Mouse (Mus musculus): ENCODE data around the gene Agk. TPM values are rescaled to one million over a fixed set of nuclear protein-coding genes. Genes with fewer than 3 reads are reported as not detected.

The Agk gene
- polyA plus RNA-seq, 1 experiment from 2014 or later, result 11.0 TPM

GRCm38 (mm10) chr6:40432346-40433275, 107.6 kb downstream of the Agk start:
- ATAC-seq (ENCODE audit: low read depth), result no peak
- 62% methylated on average over 17 of the region's 17 CpGs for WGBS (ENCODE audit: insufficient replicate concordance)

GRCm38 (mm10) chr6:40434697-40435096, 109.7 kb downstream of the Agk start:
- Histone ChIP-seq H3K9ac (ENCODE audit: low read depth, low read length) (no peak overlapping the region), H3K4me1 (ENCODE audit: control insufficient read depth, low read depth, low read length) (no peaks in the 10 kb centered on the region; the same call in 1 of the 2 replicates), H3K27ac (ENCODE audit: low read length) (no peak overlapping the region), H3K36me3 (ENCODE audit: control insufficient read depth, insufficient read depth) (no peaks in the 10 kb centered on the region), H3K4me2 (ENCODE audit: low read depth, low read length) (peak overlapping the region; percentile 78), H3K9me3 (replicated peaks; ENCODE audit: control insufficient read depth, low read length) (no peaks in the 10 kb centered on the region), H3K4me3 (ENCODE audit: low read depth, low read length) (peak overlapping the region; percentile 69), H3K27me3 (ENCODE audit: control insufficient read depth, insufficient read depth, low read depth, low read length) (peaks cover 26% of the 10 kb centered on the region)
- no peak for ATAC-seq (ENCODE audit: low read depth)
- 21% methylated on average over 7 of the region's 7 CpGs for WGBS (ENCODE audit: insufficient replicate concordance)

More at GRCm38 (mm10) chr6:40432346-40433275, 107.6 kb downstream of the Agk start:
- peaks cover 26% of the 10 kb centered on the region for H3K27me3 ChIP-seq (ENCODE audit: control insufficient read depth, insufficient read depth, low read depth, low read length)
- no peak overlapping the region for H3K9ac ChIP-seq (ENCODE audit: low read depth, low read length)
- no peak overlapping the region for H3K4me3 ChIP-seq (ENCODE audit: low read depth, low read length)
- no peaks in the 10 kb centered on the region for H3K9me3 ChIP-seq (replicated peaks; ENCODE audit: control insufficient read depth, low read length)
- H3K4me1 ChIP-seq (ENCODE audit: control insufficient read depth, low read depth, low read length), result peaks cover 2% of the 10 kb centered on the region
- no peaks in the 10 kb centered on the region for H3K36me3 ChIP-seq (ENCODE audit: control insufficient read depth, insufficient read depth)
- H3K4me2 ChIP-seq (ENCODE audit: low read depth, low read length), result no peak overlapping the region
- no peak overlapping the region for H3K27ac ChIP-seq (ENCODE audit: low read length)

- no peaks in the 10 kb centered on the region for H3K9me3 ChIP-seq (replicated peaks; ENCODE audit: control insufficient read depth, low read length)
- H3K36me3 ChIP-seq (ENCODE audit: control insufficient read depth, insufficient read depth), result no peaks in the 10 kb centered on the region
- H3K27ac ChIP-seq (ENCODE audit: low read length), result no peak overlapping the region
- no peaks in the 10 kb centered on the region; the same call in 1 of the 2 replicates for H3K4me1 ChIP-seq (ENCODE audit: control insufficient read depth, low read depth, low read length)
- H3K4me3 ChIP-seq (ENCODE audit: low read depth, low read length), result peak overlapping the region; percentile 69
- ATAC-seq (ENCODE audit: low read depth), result peak; percentile 43
- H3K27me3 ChIP-seq (ENCODE audit: control insufficient read depth, insufficient read depth, low read depth, low read length), result peaks cover 26% of the 10 kb centered on the region
- H3K4me2 ChIP-seq (ENCODE audit: low read depth, low read length), result peak overlapping the region; percentile 78
- under 1% methylated on average over 72 of the region's 72 CpGs for WGBS (ENCODE audit: insufficient replicate concordance)
- peak overlapping the region; percentile 66 for H3K9ac ChIP-seq (ENCODE audit: low read depth, low read length)
Measured at GRCm38 (mm10) chr6:40435151-40436046, 110.4 kb downstream of the Agk start.

- under 1% methylated on average over 33 of the region's 38 CpGs for WGBS (ENCODE audit: insufficient replicate concordance)
- no peak within 1 kb of the TSS for H3K27ac ChIP-seq (ENCODE audit: low read length)
Measured at GRCm38 (mm10) chr6:40436047-40436483, 111.1 kb downstream of the Agk start, which contains the start of gene E330009J07Rik. Gene E330009J07Rik (minus strand): TSS chr6:40436135.

GRCm38 (mm10) chr6:40438936-40439335, 114.0 kb downstream of the Agk start, which contains the start of gene Wee2:
Gene Wee2 (plus strand): TSS chr6:40439088.
- no peak within 1 kb of the TSS; the same call in 1 of the 2 replicates for H3K4me2 ChIP-seq (ENCODE audit: low read depth, low read length)
- no peaks in the 10 kb centered on the region; the same call in 1 of the 2 replicates for H3K4me1 ChIP-seq (ENCODE audit: control insufficient read depth, low read depth, low read length)
- H3K27ac ChIP-seq (ENCODE audit: low read length), result no peak within 1 kb of the TSS
- H3K9ac ChIP-seq (ENCODE audit: low read depth, low read length), result no peak within 1 kb of the TSS
- peaks cover 28% of the 10 kb centered on the region for H3K27me3 ChIP-seq (ENCODE audit: control insufficient read depth, insufficient read depth, low read depth, low read length)
- H3K4me3 ChIP-seq (ENCODE audit: low read depth, low read length), result no peak within 1 kb of the TSS
- H3K9me3 ChIP-seq (replicated peaks; ENCODE audit: control insufficient read depth, low read length), result no peaks in the 10 kb centered on the region
- WGBS (ENCODE audit: insufficient replicate concordance), result 53% methylated on average over 5 of the region's 5 CpGs
- H3K36me3 ChIP-seq (ENCODE audit: control insufficient read depth, insufficient read depth), result no peaks in the 10 kb centered on the region
- ATAC-seq (ENCODE audit: low read depth), result no peak

More at GRCm38 (mm10) chr6:40436047-40436483, 111.1 kb downstream of the Agk start, which contains the start of gene E330009J07Rik:
- ATAC-seq (ENCODE audit: low read depth), result peak; percentile 85
- H3K9me3 ChIP-seq (replicated peaks; ENCODE audit: control insufficient read depth, low read length), result no peaks in the 10 kb centered on the region
- peak within 1 kb of the TSS; percentile 78 for H3K4me2 ChIP-seq (ENCODE audit: low read depth, low read length)
- H3K4me3 ChIP-seq (ENCODE audit: low read depth, low read length), result peak within 1 kb of the TSS; percentile 69
- no peaks in the 10 kb centered on the region; the same call in 1 of the 2 replicates for H3K4me1 ChIP-seq (ENCODE audit: control insufficient read depth, low read depth, low read length)
- H3K36me3 ChIP-seq (ENCODE audit: control insufficient read depth, insufficient read depth), result no peaks in the 10 kb centered on the region
- H3K9ac ChIP-seq (ENCODE audit: low read depth, low read length), result peak within 1 kb of the TSS; percentile 66
- H3K27me3 ChIP-seq (ENCODE audit: control insufficient read depth, insufficient read depth, low read depth, low read length), result peaks cover 28% of the 10 kb centered on the region

- H3K27me3 ChIP-seq (ENCODE audit: control insufficient read depth, insufficient read depth, low read depth, low read length), result peaks cover 22% of the 10 kb centered on the region
- H3K4me1 ChIP-seq (ENCODE audit: control insufficient read depth, low read depth, low read length), result no peaks in the 10 kb centered on the region; the same call in 1 of the 2 replicates
- WGBS (ENCODE audit: insufficient replicate concordance), result 18% methylated on average over 12 of the region's 12 CpGs
- H3K27ac ChIP-seq (ENCODE audit: low read length), result no peak overlapping the region
- H3K4me3 ChIP-seq (ENCODE audit: low read depth, low read length), result no peak overlapping the region
- no peak overlapping the region for H3K4me2 ChIP-seq (ENCODE audit: low read depth, low read length)
- no peak overlapping the region for H3K9ac ChIP-seq (ENCODE audit: low read depth, low read length)
- no peaks in the 10 kb centered on the region for H3K9me3 ChIP-seq (replicated peaks; ENCODE audit: control insufficient read depth, low read length)
- no peaks in the 10 kb centered on the region for H3K36me3 ChIP-seq (ENCODE audit: control insufficient read depth, insufficient read depth)
- ATAC-seq (ENCODE audit: low read depth), result no peak
Measured at GRCm38 (mm10) chr6:40439731-40440130, 114.8 kb downstream of the Agk start.

GRCm38 (mm10) chr6:40441276-40441675, 116.3 kb downstream of the Agk start:
- Histone ChIP-seq H3K9me3 (replicated peaks; ENCODE audit: control insufficient read depth, low read length) (no peaks in the 10 kb centered on the region), H3K27ac (ENCODE audit: low read length) (no peak overlapping the region), H3K36me3 (ENCODE audit: control insufficient read depth, insufficient read depth) (no peaks in the 10 kb centered on the region), H3K9ac (ENCODE audit: low read depth, low read length) (no peak overlapping the region), H3K4me3 (ENCODE audit: low read depth, low read length) (no peak overlapping the region), H3K4me2 (ENCODE audit: low read depth, low read length) (no peak overlapping the region), H3K27me3 (ENCODE audit: control insufficient read depth, insufficient read depth, low read depth, low read length) (peaks cover 7% of the 10 kb centered on the region), H3K4me1 (ENCODE audit: control insufficient read depth, low read depth, low read length) (no peaks in the 10 kb centered on the region)
- ATAC-seq (ENCODE audit: low read depth), result no peak
- WGBS (ENCODE audit: insufficient replicate concordance), result 63% methylated on average over 3 of the region's 3 CpGs

- peaks cover 6% of the 10 kb centered on the region for H3K27me3 ChIP-seq (ENCODE audit: control insufficient read depth, insufficient read depth, low read depth, low read length)
- no peaks in the 10 kb centered on the region for H3K36me3 ChIP-seq (ENCODE audit: control insufficient read depth, insufficient read depth)
- H3K9ac ChIP-seq (ENCODE audit: low read depth, low read length), result no peak overlapping the region
- 39% methylated on average over 3 of the region's 3 CpGs for whole genome bisulfite sequencing (ENCODE audit: insufficient replicate concordance)
- no peak overlapping the region for H3K27ac ChIP-seq (ENCODE audit: low read length)
- no peaks in the 10 kb centered on the region for H3K9me3 ChIP-seq (replicated peaks; ENCODE audit: control insufficient read depth, low read length)
- no peak for ATAC-seq (ENCODE audit: low read depth)
- no peak overlapping the region for H3K4me2 ChIP-seq (ENCODE audit: low read depth, low read length)
- H3K4me3 ChIP-seq (ENCODE audit: low read depth, low read length), result no peak overlapping the region
- no peaks in the 10 kb centered on the region for H3K4me1 ChIP-seq (ENCODE audit: control insufficient read depth, low read depth, low read length)
Measured at GRCm38 (mm10) chr6:40441755-40442154, 116.8 kb downstream of the Agk start.
